In genomic region chr1:39645905-39646759, GRCm38 (mm10) we compare ENCODE assay signal across 8 mouse cellular contexts. TPM values are rescaled to one million over a fixed set of nuclear protein-coding genes. Genes with fewer than 3 reads are reported as not detected.
A peak's percentile ranks its signal among the peaks of the same experiment; 100 is the strongest.
DNase-seq lines count a peak whose midpoint lies in the region; ATAC-seq and TF ChIP-seq lines count a peak whose summit lies in the region.

No protein-coding gene starts in this region.

- H3K9me3 ChIP-seq in midbrain, embryonic 15.5 days, result no peaks in the 10 kb centered on the region
- H3K9me3 ChIP-seq in liver, embryonic 11.5 days (ENCODE audit: control insufficient read depth, low read length), result no peaks in the 10 kb centered on the region

- peak overlapping the region; percentile 16; the same call in 1 of the 2 replicates for H3K4me3 ChIP-seq in left cerebral cortex, adult 2 months
- no peak overlapping the region for H3K4me3 ChIP-seq in midbrain, embryonic 15.5 days
- H3K4me3 ChIP-seq in liver, embryonic 11.5 days (ENCODE audit: low read depth, low read length), result no peak overlapping the region

- no peak for TF ChIP-seq CTCF in left cerebral cortex, adult 2 months (IDR thresholded peaks at IDR 0.05)

- DNase-seq in left cerebral cortex, adult 2 months (ENCODE audit: extremely low spot score in 1 of 2, low spot score in 2 of 2), result no peak
- no peak for DNase-seq in left cerebral cortex, postnatal 36 days (ENCODE audit: low spot score in 2 of 2)
- peak; percentile 41 to 59 for DNase-seq in cerebellum, postnatal 14 days
- peak; percentile 31 for DNase-seq in kidney, adult 9 months
- no peak for DNase-seq in liver, embryonic 11.5 days (ENCODE audit: low spot score)
- DNase-seq in heart, postnatal 10 days, result no peak

- no peak overlapping the region for H3K4me2 ChIP-seq in midbrain, embryonic 15.5 days
- no peak overlapping the region for H3K4me2 ChIP-seq in liver, embryonic 11.5 days

- H3K9ac ChIP-seq in midbrain, embryonic 15.5 days, result no peak overlapping the region
- no peak overlapping the region for H3K9ac ChIP-seq in liver, embryonic 11.5 days (ENCODE audit: low read depth, low read length)

- H3K27ac ChIP-seq in left cerebral cortex, adult 2 months, result no peak overlapping the region; the same call in 1 of the 2 replicates
- peak overlapping the region; percentile 23; the same call in 1 of the 2 replicates for H3K27ac ChIP-seq in midbrain, embryonic 15.5 days
- no peak overlapping the region for H3K27ac ChIP-seq in liver, embryonic 11.5 days (ENCODE audit: low read depth, low read length)

- 28% methylated on average over 8 of the region's 8 CpGs for WGBS in midbrain, embryonic 15.5 days
- WGBS in liver, embryonic 11.5 days, result 65% methylated on average over 8 of the region's 8 CpGs

- H3K4me1 ChIP-seq in midbrain, embryonic 15.5 days, result peaks cover 18% of the 10 kb centered on the region
- no peaks in the 10 kb centered on the region for H3K4me1 ChIP-seq in liver, embryonic 11.5 days (replicated peaks; ENCODE audit: control insufficient read depth, insufficient read depth, low read length)

- ATAC-seq in midbrain, embryonic 15.5 days (replicated peaks), result no peak
- no peak for ATAC-seq in erythroid progenitor cell, adult 5-6 weeks (replicated peaks; ENCODE audit: low FRiP score, poor library complexity, severe bottlenecking)
- ATAC-seq in liver, embryonic 11.5 days (replicated peaks; ENCODE audit: low FRiP score), result no peak

- intact Hi-C loops in left cerebral cortex, adult 2 months (cut with DNase I), result no loop called here
- intact Hi-C loops in left cerebral cortex, postnatal 36 days (cut with DNase I), result no loop called here
- intact Hi-C loops in heart, postnatal 10 days (cut with DNase I), result no loop called here

- H3K27me3 ChIP-seq in midbrain, embryonic 15.5 days (replicated peaks), result no peaks in the 10 kb centered on the region
- H3K27me3 ChIP-seq in liver, embryonic 11.5 days (replicated peaks; ENCODE audit: control insufficient read depth, insufficient read depth, low read length), result peaks cover 35% of the 10 kb centered on the region

- H3K36me3 ChIP-seq in midbrain, embryonic 15.5 days (replicated peaks), result no peaks in the 10 kb centered on the region
- H3K36me3 ChIP-seq in liver, embryonic 11.5 days (ENCODE audit: control insufficient read depth, insufficient read depth, low read length), result no peaks in the 10 kb centered on the region

RNA-seq across cellular contexts. Expression of gene Creg2, which starts 5.1 kb away (rescaled TPM):
- total RNA-seq in left cerebral cortex, adult 2 months (2021), result 10 to 100 TPM; 81.1 to 90.6 TPM
- total RNA-seq in left cerebral cortex, postnatal 36 days (2021), result 10 to 100 TPM; 83.7 to 91.5 TPM
- polyA plus RNA-seq in midbrain, embryonic 15.5 days (2015; fragmentation: Nextera tagmentation; extraction: Ambion mirVana), result 8.2 and 9.3 TPM in 2 replicates
- total RNA-seq in erythroid progenitor cell, adult 5-6 weeks (2015; ENCODE audit: low replicate concordance), result not detected in 2 replicates
- not detected in 2 replicates for total RNA-seq in erythroid progenitor cell, adult 5-6 weeks (2017; ENCODE audit: low replicate concordance)
- not detected in 2 replicates for polyA plus RNA-seq in liver, embryonic 11.5 days (2014; fragmentation: Nextera tagmentation; extraction: Ambion mirVana)
- not detected for total RNA-seq in heart, postnatal 10 days (2021)

Comparison
In these comparisons a context has a peak if more than half of its experiments do, and no peak if none do; other contexts are left out.
1. DNase-seq: peak in cerebellum, postnatal 14 days (2 of 2) and kidney, adult 9 months (single experiment); none in left cerebral cortex, adult 2 months (0 of 2), left cerebral cortex, postnatal 36 days (0 of 2), liver, embryonic 11.5 days (single experiment) and heart, postnatal 10 days (0 of 2).
2. RNA of gene Creg2, which starts 5.1 kb away (total RNA-seq): 83.7 to 91.5 TPM in left cerebral cortex, postnatal 36 days and 81.1 to 90.6 TPM in left cerebral cortex, adult 2 months; not detected in heart, postnatal 10 days and not detected in erythroid progenitor cell, adult 5-6 weeks; every median in the first group is over 10 times any median in the second.